Mouse (Mus musculus) CD4-positive, CD25-positive, alpha-beta regulatory T cell, adult 2 months (primary cell): ENCODE data around the gene Adgrv1.
"Not testable (repeated sequence)": the region's sequence is repeated elsewhere in the genome, so short reads cannot be mapped to it uniquely, and the experiment has no call there.

Experiments used
- DNase-seq: peaks from one replicate; pipeline ENCODE4 v3.0.0-alpha.2; 2012; ENCODE audit warnings: low read depth, low spot score

The Adgrv1 gene

GRCm38 (mm10) chr13:81335241-81335640 is 297.7 kb downstream of the Adgrv1 start:
- DNase-seq = no peak

DNA sequence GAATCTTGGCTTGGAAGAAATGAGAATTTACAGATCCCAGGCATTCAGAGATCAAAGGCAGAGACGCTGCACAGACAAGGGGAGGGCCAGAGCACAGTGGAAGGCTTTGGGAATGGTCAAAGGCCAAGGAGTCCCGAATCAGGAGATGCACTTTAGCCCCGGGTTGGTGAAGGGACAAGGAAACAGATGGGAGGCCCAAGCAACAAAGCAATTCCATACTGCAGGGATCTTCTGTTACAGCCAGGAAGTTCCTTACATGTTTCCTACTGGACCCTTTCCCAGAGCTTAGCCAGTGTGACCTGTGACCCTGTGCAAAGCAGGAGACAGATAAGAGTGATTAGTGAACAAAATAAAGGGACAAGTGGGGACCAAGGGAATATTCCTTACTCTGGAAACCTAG is 300.9 kb downstream of the Adgrv1 start:
- no peak for DNase-seq

DNA sequence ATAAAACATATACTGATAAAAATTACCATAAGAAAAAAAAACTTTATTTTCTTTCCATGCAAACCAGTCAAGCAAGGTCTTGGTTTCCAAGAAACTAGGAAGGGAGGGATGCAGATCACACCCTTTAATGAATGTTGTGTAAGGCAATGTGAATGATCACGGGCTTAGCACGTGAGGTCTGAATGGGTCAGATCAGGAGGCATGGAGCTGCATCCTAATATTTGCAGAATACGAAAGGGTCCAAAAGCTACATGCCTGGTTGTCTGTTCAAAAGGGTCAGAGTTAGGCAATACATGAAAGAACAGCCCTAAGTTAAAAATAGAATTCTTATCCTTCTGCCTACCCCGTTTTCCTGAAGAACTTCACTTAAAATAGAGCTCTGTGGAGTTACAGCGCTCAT is 303.2 kb downstream of the Adgrv1 start:
- no peak for DNase-seq

DNA sequence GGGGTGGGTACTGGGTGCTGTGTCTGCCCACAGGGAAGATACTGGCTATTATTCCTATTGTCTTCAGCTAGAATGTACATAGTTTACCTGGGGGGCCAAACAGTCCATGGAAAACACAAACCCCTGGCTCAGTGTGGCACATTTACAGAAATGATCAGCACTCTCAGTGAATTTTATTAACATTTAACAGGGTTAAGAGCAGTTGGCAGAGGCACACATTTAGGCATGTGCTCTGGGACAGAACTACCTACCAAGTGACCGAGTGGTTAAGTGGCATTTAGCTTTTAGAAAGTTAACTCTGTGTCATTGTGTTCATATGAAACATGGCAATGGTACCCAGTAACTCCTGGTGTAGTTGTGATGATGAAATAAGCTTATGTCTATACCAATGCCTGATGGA is 304.8 kb downstream of the Adgrv1 start:
- no peak for DNase-seq

- no peak for DNase-seq
These were observed 307.2 kb downstream of the Adgrv1 start for GRCm38 (mm10) chr13:81325606-81326215.

DNA sequence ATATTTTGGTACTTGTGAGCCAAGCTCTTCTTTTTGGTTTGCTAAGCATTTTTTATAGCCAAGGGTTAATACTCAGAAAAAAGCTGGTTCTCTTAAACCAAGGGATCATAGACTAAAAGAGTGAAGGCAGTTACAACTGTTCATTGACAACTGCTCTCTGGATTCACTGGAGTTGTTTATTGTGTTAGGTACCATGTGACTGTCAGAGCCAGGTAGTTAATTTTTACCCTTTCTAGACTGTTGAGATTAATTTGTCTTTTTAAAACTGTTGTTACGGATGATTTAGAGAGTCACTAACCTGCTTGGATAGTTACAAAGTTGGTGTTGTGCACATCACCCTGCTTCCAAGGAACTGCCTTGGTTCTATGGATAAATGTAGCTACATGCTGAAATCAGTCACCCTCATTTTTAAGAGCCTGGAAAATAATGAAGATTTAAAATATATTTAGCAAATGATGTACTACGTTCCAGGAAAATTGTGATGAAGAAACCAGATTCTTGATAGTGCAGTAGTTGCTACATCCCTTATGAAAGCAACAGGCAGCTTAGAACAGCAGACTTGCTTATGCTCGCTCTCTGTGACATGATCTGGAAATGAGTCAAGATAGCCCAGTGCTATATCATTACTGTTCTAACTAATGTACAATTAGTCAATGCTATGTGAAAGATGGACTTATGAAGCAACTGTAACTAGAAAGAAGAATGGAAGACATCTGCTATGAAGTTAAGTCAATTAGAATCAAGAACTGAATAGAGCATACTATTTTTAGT is 309.2 kb downstream of the Adgrv1 start:
- DNase-seq = no peak

DNA sequence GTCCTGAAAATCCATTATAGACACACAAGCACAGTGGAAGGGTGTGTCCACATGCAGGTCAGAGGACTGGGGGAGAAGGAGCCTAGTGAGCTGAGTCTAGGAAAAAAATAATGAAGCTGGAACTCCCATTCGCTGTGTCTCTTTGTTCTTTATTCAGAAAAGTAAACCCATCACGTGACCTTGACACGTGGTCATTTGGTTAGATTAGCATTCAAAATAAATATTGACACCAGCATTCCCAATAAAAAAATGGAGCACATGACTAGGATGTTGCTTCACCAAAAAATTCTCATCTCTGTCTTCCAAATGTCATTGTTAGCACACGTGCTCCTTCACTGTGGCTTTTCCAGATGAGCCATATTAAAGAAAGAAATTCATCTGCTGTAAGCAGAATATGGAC is 316.4 kb downstream of the Adgrv1 start:
- DNase-seq = no peak

DNA sequence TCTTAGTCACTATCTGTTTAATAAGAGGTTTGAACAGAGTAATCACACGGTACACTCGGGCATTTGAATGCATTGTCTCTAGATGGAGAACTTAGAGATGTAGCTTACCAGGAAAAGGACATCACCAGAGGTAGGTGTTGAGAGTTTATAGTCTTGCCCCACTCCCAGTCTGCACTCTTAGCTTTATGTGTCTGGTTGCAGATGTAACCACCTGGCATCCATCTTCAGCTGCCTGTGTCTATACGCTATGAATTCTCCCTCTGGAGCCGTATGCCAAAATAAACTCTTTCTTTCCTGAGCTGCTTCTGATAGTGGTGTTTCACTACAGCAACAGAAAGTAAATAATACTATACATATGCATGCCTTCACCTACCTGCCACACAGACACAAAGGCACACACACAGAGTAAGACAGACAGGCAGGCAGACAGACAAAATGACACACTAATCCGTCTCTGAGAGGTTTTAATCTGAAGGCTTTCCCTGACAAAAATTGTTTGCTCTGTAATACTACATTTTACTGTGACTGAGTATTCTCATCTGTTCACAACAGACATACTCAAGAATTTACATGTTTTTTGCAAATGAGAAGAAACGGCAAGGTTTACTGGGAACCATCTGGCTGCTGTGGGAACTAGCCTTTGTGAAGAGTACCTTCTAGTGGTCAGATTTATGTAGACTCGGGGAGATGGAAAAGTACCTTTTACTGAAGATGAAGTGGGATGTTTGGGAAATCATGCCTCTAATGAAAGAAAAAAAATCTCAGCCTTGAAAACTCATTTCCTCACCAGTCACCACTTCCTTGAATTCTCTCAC is 318.4 kb downstream of the Adgrv1 start:
- peak; percentile 22 for DNase-seq

DNA sequence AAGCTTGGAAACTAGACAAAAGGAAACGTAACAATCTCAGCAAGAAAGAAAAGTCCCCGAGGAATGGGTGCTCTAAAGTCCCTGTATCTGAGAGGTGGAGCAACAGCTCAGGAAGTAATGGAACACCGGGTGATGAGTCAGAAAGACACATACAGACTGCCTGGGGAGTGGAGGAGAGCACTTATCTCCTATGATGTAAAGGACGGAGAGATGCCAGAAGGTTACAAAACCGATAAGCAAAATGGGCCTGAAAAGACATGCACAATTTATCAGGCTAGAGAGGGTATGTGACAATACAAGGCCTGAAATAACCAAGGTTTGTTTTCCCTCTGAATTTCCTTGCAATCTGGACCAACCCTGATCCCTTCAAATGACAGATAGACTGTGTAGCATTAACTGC is 320.8 kb downstream of the Adgrv1 start:
- no peak for DNase-seq

DNA sequence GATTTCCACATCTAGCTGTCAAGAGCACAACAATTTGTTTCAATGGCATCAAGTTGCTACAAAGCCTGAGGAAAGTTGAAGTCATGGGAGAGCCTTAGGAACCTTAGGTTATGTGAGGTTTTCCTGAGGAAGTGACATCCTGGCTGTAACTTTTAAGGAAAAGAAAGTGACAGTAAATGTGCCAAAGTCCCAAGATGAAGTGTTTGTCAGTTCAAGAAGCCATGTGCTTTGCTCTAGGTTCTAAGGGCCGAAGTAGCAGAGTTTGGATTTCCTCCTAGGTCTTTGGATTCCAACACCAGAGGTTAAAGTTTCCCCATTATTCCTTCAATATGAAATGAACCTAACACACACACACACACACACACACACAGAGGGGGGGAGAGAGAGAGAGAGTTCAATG is 332.1 kb downstream of the Adgrv1 start:
- DNase-seq = no peak

DNA sequence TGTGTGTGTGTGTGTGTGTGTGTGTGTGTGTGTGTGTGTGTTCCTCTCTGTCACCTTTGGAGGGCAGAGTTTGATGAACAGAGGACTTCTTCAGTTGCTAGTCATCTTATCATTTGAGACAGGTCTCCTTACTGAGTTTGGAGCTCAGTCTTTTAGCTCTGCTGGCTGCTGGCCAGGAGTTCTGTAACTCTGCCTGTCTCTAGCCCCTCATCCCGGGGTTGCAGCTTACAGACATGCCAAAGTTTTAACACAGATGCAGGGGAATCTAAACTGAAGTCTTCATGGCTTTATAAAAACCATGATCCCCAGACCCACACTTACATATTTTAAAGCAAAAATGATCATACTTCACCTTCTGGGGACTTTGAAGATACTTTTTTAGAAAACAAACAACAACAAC is 338.8 kb downstream of the Adgrv1 start:
- no peak for DNase-seq

DNA sequence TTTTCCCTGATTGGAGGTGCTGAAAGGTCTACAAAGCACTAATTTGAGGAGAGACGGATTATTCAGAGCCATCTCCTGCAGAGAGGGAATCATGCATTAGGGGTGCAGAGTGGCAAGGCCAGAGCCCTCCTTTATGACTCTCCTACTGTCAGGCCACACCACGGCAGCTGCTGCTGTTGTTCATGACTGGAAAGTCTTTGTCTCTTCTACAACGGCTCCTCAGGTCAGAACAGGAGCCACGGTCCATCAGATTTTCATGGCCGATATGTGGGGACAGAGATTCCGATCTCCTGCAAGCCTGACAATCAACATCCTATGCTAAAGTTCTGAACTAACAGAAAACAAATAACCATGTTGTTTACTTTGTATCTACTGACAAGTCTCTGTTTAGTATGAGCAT is 350.8 kb downstream of the Adgrv1 start:
- no peak for DNase-seq

GRCm38 (mm10) chr13:81280650-81281229 is 352.2 kb downstream of the Adgrv1 start:
- DNase-seq = no peak

DNA sequence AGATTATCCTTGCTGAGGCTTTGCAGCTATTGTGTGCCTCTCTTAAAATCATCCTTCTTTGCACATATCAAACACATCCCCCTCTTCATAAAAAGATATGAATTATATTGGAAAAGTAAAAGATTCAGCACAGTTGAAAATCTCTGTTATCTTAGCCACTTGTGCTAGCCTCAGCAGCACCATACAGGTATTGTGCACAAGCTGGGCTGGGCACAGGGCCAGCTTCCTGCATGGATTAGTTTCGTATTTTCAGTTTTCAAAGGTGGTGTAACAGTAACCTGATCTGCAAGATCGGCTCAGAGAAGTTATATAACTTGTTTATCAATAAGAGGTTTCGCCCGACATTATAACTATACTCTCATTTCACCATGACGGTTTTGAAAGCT is 353.6 kb downstream of the Adgrv1 start:
- DNase-seq = no peak

DNA sequence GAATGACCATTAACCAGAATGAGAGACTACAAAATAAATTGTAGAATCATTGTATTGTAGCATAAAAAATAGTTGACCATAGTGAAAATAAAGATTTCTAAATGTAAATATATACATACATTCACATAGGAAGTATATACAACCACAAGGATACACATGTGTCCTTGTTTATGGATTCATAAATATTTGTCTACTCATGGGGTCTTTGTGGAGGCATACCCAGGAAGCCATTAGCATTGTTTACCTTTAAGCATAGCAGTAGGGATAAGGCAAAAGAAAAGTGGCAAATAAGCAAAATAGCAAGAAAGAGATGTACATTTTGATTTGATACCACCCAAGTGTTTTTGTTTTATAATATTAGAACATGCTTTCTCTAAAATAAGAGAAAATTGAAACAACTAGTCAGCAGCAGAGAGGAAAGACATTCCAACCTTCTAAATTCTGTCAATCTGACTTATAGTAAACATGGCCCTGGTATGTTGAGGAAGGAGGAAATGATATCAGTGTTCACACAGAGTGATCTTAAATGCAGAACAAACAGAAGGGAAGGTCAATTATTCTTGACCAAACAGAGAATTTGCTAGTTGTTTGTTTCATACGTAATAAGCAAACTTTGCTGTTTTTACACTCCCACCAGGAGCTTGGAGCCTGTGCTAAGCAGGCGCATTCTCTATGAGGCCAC is 354.1 kb downstream of the Adgrv1 start:
- DNase-seq = no peak

DNA sequence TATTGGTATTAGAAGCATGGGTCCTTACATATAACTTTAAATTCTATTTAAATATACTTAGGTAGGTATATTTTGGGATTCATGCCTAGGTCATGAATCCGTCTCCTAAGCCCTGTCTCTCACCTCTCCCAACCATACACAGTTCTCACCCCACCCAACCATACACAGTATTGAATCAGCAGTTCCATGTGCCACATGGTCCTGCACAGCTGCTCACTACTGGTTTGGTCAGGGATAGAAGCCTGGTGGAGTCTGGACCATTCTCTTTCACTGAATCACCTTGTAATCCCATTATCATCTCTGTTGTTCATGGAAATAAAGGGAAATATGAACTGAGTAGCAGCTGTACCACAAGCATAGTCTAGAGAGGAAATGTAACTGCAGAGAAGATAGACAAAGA is 359.1 kb downstream of the Adgrv1 start:
- DNase-seq = no peak

DNA sequence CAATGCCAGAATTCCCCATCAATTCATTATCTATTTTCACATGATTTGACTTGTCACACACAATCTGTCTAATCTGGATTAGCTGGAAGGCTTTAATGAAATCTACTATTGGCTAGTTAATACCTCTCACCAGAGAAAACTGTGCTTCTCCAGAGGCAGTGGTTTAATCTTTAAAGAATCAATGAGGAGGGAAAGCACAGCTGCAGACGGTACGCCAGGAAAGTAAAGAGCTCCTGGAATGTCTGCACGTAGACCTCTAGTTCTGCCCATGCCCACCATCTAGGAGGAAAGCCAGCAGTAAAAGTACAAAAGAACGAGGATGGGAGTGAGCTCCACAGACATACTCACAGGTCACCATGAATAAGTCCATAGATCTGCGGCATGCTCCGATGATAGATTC is 362.6 kb downstream of the Adgrv1 start:
- DNase-seq = no peak

- DNase-seq = no peak
These were observed 363.9 kb downstream of the Adgrv1 start for GRCm38 (mm10) chr13:81269056-81269455.

- not testable (repeated sequence) for DNase-seq
These were observed 365.5 kb downstream of the Adgrv1 start for GRCm38 (mm10) chr13:81267489-81267888.

GRCm38 (mm10) chr13:81264465-81264864 is 368.5 kb downstream of the Adgrv1 start:
- DNase-seq = no peak

- no peak for DNase-seq
These were observed 391.8 kb downstream of the Adgrv1 start for GRCm38 (mm10) chr13:81241181-81241580.

DNA sequence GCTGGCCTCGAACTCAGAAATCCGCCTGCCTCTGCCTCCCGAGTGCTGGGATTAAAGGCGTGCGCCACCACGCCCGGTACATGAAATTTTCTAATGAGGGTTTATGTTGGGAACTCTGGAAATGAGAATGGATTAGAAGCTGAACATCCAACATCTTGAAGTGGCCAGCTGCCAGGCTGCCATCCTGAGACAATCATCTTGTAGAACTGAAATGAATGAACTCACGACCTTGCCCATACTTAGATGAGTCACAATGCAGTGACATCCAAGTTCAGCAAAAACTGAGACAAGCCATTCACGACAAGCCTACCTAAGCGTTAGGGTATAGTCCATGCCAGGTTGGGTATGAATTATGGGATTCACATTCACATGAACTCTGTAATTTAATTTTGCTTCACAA is 393.1 kb downstream of the Adgrv1 start:
- DNase-seq = no peak
